Mouse (Mus musculus) erythroblast, embryonic 14.5 days (primary cell): Measurements from ENCODE around the gene Ddx55.

Experiments
- GATA1 ChIP-seq: IDR thresholded peaks from 2 replicates; pipeline ENCODE4 v1.6.1; 2012; ENCODE audit warnings: low read length, inconsistent platforms, mixed read lengths
- TAL1 ChIP-seq: IDR thresholded peaks from 3 replicates; pipeline ENCODE4 v1.6.1; 2012; ENCODE audit warnings: low read length, inconsistent platforms, mixed read lengths

- no peak for TF ChIP-seq GATA1
- TF ChIP-seq TAL1 = no peak
Measured at GRCm38 (mm10) chr5:124541602-124541973, 11.1 kb upstream of the Ddx55 start.
